Mouse (Mus musculus): ENCODE results near the gene Slamf6.

Slamf6 gene

GRCm38 (mm10) chr1:171994918-171995715 is 77.8 kb downstream of the Slamf6 start:
- ATAC-seq (ENCODE audit: low TSS enrichment): no peak

- ATAC-seq (ENCODE audit: low TSS enrichment): no peak
These were observed 79.4 kb downstream of the Slamf6 start for GRCm38 (mm10) chr1:171996701-171997100.

DNA sequence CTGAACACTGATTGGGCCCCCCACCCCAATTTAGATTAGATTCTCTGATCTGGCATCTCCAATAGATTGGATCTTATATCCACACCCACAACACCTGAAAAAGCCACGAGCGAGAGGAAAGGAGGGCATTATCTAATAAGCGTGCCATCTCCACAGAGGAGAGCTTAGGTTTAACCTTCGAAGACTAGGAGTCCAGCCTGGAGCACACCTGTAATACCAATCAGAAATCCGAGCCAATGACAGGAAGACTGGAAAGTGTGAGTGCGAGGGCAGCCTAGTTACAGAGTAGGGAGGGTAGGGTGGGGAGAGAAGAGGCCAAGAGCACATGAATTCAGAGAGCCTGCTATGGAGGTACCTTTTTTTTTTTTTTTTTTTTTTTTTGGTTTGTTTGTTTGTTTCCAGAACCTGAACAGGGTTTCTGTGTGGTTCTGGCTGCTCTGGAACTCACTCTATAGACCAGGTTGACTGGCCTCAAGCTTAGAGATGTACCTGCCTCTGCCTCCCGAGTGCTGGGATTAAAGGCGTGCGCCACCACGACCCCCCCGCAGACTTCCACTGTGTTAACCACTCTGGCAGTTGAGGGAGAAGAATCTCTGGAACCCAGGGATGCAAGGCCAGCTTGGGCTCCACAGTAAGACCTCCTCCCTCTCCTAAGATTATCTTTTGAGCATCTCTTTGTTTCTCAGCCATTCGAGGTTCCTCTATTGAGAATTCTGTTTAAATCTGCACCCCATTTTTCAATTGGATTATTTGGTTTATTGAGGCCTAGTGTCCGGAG is 81.7 kb downstream of the Slamf6 start:
- ATAC-seq (ENCODE audit: low TSS enrichment): no peak

- peak; percentile 81 for ATAC-seq (ENCODE audit: low TSS enrichment)
These were observed 83.3 kb downstream of the Slamf6 start for GRCm38 (mm10) chr1:172000641-172001040.

DNA sequence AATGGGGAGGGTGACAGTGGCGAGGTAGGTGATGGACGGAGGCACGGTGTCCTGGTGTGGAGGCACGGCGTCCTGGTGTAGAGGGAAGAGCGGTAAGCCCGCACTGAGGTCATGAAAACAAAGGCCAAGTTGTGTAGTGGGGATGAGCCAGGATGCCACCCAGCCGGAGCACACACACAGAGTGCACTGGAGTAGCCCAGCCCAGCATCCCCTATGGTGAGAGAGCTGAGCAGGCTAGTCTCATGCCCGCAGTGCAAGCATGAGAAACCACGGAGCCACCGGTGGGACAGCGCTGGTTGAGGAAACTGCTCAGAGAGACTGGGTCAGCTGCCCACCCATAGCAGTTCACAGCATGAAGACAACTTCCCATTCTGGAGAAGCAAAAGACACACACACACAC is 84.3 kb downstream of the Slamf6 start:
- peak; percentile 20; the same call in 1 of the 2 replicates for ATAC-seq (ENCODE audit: low TSS enrichment)

Data from frontal cortex, adult (tissue).